Mouse (Mus musculus) heart, adult 18-20 months (tissue): ENCODE measurements around the gene Mxra7. TPM values are rescaled to one million over a fixed set of nuclear protein-coding genes. Genes with fewer than 3 reads are reported as not detected.

Experiments
- DNase-seq, 2 experiments: peaks; one replicate each; pipeline ENCODE4 v3.0.0; 2021 to 2022; ENCODE audit warnings: mixed read lengths in 1 of 2
- total RNA-seq, 2 experiments: library from RNA; stranded (reverse); gene quantifications; 2 replicates each; pipeline ENCODE4 v1.2.3; 2021

Mxra7 gene
- total RNA-seq, 2 experiments from 2014 or later: 14.8 to 18.7 TPM

GRCm38 (mm10) chr11:116784221-116784620 lies 43.6 kb downstream of the Mxra7 start:
- DNase-seq: no peak

- DNase-seq: no peak
Measured at GRCm38 (mm10) chr11:116782737-116783145, 45.1 kb downstream of the Mxra7 start.

GRCm38 (mm10) chr11:116775407-116775806 lies 52.4 kb downstream of the Mxra7 start, which contains the start of gene St6galnac1:
St6galnac1 (minus strand) TSS chr11:116775507.
- no peak for DNase-seq

GRCm38 (mm10) chr11:116773205-116773604 lies 54.6 kb downstream of the Mxra7 start:
- DNase-seq: no peak

- DNase-seq: no peak
Measured at GRCm38 (mm10) chr11:116769873-116770272, 58.0 kb downstream of the Mxra7 start.

GRCm38 (mm10) chr11:116764946-116765345 lies 62.9 kb downstream of the Mxra7 start:
- no peak for DNase-seq

- no peak for DNase-seq
Measured at GRCm38 (mm10) chr11:116764346-116764745, 63.5 kb downstream of the Mxra7 start.

GRCm38 (mm10) chr11:116755191-116755590 lies 72.7 kb downstream of the Mxra7 start:
- DNase-seq: peak; percentile 21 to 33

- peak; percentile 50 to 65 for DNase-seq
Measured at GRCm38 (mm10) chr11:116753674-116754470, 74.0 kb downstream of the Mxra7 start.

Other genes with a start within 250 kb of the Mxra7 start
- gene Ube2o, start 246.6 kb downstream of the Mxra7 start, total RNA-seq: 10 to 100 TPM; 27.7 to 29.5 TPM
- not detected for gene Aanat, start 241.6 kb downstream of the Mxra7 start, total RNA-seq
- 10 to 100 TPM; 10.6 to 11.5 TPM for gene Rhbdf2, start 201.0 kb downstream of the Mxra7 start, total RNA-seq
- gene Prcd, start 174.5 kb downstream of the Mxra7 start, total RNA-seq: 1 to 10 TPM in 1 of 2 experiments, under 1 TPM in 1; 0.62 to 1.6 TPM
- 10 to 100 TPM; 31.5 to 38.5 TPM for gene Cygb, start 173.7 kb downstream of the Mxra7 start, total RNA-seq
- gene St6galnac1, start 52.5 kb downstream of the Mxra7 start, total RNA-seq: not detected
- gene Mettl23, start 15.2 kb upstream of the Mxra7 start, total RNA-seq: 10 to 100 TPM; 38.3 to 46.4 TPM
- 10 to 100 TPM; 37.5 to 42.3 TPM for gene Jmjd6, start 15.4 kb upstream of the Mxra7 start, total RNA-seq
- gene Mfsd11, start 24.4 kb upstream of the Mxra7 start, total RNA-seq: 10 to 100 TPM; 30.7 to 33.7 TPM
- 100 to 1,000 TPM in 1 of 2 experiments, 10 to 100 TPM in 1; 89.2 to 109 TPM for gene Srsf2, start 25.0 kb upstream of the Mxra7 start, total RNA-seq
- gene Mgat5b, start 90.8 kb upstream of the Mxra7 start, total RNA-seq: under 1 TPM; 0.10 to 0.15 TPM